Mouse (Mus musculus) embryo, embryonic 11.5 days (tissue): Measurements from ENCODE around the gene Cog5.

Experiments
- DNase-seq: peaks from one replicate; pipeline ENCODE4 v3.0.0-alpha.2; 2012; ENCODE audit warnings: low read depth, low spot score

The Cog5 gene

DNA sequence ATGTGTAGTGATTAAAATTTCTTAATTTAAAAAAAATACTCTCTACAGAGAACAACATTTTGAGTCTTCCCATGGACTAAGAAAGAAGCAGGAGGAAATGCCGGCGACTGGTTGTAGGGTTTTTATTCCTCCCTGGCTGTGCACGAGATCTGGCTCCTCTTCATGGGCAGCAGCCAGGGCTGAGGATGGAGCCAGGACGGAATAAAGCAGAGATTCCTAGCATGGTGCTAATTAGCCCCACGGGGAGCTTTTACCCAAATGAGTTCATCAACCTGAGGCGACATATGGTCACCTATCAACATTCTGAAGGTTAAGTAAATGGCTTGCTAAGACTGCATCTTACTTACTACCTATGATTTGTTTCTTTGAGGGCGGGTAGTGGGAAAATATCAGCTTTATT lies 328.6 kb downstream of the Cog5 start:
- DNase-seq, result no peak

DNA sequence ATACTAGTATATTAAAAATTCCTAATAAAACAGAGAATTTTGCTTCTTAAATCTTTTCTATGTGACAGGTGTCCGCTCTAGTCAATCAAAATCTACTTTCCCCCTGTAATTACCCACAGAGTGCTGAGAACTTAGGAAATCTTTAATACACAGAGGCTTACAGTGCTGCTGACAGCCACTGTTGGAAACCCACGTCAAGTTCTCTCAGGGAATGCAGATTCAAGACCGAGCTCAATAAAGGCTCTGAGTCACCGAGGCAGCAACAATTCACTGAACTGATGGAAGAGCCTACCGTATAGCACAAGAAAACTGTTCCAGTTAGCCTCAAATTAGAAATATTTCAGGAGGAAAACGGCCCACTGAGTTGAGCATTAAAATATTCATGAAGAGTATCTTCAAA lies 329.1 kb downstream of the Cog5 start:
- no peak for DNase-seq

DNA sequence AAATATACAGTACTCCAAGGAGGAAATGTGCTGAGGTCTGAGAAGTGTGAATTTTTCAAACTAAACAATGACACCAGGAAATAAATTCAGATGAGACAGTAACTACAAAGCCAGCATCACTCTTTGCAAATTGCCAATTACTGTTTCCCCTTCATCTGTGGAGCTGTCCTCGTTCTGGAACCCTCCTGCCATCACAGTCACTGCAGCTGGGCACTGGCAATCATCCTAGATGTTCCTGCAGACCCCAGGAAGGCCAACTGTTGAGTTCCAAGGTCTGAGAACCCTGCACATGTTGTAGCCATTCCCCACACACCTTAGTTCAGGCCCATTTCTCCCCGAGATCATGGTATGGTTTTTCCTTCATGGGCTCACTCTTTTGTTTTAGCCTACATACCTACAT lies 329.5 kb downstream of the Cog5 start:
- DNase-seq, result no peak

DNA sequence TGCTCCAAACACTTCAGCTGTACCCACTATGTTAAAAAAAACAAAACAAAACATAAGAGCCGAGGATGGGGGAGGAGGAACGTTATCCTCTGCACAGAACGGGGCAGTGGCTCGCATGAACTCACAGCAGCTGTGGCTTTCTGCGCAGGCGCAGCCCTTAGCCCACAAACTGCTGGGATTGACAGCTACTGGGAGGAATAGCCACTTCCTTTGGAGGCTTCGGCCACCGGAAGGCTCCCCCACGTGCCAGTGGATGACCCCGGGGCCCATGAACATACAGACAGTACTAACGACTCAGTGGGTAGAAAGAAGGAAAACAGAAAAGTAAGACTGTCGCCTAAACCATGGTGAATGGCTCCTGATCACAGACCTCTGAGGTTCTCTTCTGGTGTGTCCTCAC lies 330.0 kb downstream of the Cog5 start:
- no peak for DNase-seq

DNA sequence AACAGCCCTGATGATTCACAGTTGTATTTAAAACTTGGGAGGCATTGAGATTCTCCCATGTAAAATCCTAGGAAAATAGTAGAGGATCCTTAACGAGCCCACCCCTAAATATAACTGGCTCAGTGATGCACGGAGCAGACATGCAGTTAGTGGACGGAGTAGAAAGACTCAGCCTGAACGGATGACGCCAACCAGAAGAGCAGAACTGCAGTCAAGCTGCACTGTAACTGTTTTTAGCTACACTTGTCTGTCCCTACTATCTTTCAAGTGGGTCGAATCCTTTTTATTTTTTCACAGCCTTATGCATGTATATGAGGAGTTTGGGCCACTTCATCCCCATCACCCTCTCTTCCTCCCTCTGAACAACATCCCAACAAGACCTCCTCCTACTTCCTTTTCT lies 331.1 kb downstream of the Cog5 start:
- no peak for DNase-seq

DNA sequence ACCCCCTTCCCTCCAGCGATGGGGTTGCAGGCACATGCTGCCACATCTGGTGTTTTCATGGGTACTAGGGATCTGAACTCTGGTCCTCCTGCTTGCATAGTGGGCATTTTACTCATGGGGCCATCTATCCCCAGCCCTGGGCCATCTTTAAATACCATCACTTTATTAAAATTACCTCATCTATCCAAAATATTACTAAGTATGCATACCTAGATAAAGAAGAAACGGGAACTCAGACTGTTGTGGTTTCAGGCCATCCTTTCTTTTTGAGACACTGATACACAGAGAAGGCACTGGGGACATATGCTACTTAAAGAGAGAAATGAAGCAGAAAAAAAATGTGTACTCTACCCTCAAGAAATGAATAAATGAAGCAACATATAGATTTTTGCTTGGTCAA lies 331.8 kb downstream of the Cog5 start:
- no peak for DNase-seq
